In genomic region chr12:25359931-25360330, GRCm38 (mm10) we compare ENCODE assay signal across 29 mouse cellular contexts.
A peak's percentile ranks its signal among the peaks of the same experiment; 100 is the strongest.
DNase-seq lines count a peak whose midpoint lies in the region; ATAC-seq lines count a peak whose summit lies in the region.
"Had no signal": no experiment of that assay in that cellular context is flagged by ENCODE, and none has a peak within 500 bp of the region (broad histone marks: within the 10 kb centered on the region; RNA-seq: fewer than 3 reads in every experiment).

No protein-coding gene starts in this region.

- H3K9ac ChIP-seq in midbrain, embryonic 11.5 days (ENCODE audit: low read length) = no peak overlapping the region
- H3K9ac ChIP-seq: forebrain, embryonic 13.5 days; liver, embryonic 14.5 days; stomach, embryonic 15.5 days had no signal

- ATAC-seq in midbrain, embryonic 11.5 days (ENCODE audit: low FRiP score) = no peak
- ATAC-seq in monocyte, adult 5-6 weeks (replicated peaks; ENCODE audit: insufficient number of reproducible peaks, low FRiP score, low TSS enrichment, poor library complexity, severe bottlenecking) = 0 out of 2 replicates have a peak, but pooled peaks have one; percentile 43
- ATAC-seq: forebrain, embryonic 13.5 days; hindbrain, embryonic 16.5 days; intestine, embryonic 16.5 days; midbrain, embryonic 16.5 days; Patski had no signal

- WGBS in midbrain, embryonic 11.5 days = 94% methylated on average over 5 of the region's 5 CpGs
- WGBS in midbrain, embryonic 10.5 days = 99% methylated on average over 5 of the region's 5 CpGs

- no peaks in the 10 kb centered on the region for H3K9me3 ChIP-seq in midbrain, embryonic 11.5 days (ENCODE audit: control insufficient read depth, low read length)
- H3K9me3 ChIP-seq in midbrain, embryonic 10.5 days (replicated peaks) = no peaks in the 10 kb centered on the region
- H3K9me3 ChIP-seq: forebrain, embryonic 13.5 days; stomach, embryonic 15.5 days had no signal

- peak; percentile 21 for DNase-seq in midbrain, embryonic 11.5 days (ENCODE audit: low spot score, missing footprints)
- DNase-seq in midbrain, embryonic 10.5 days (ENCODE audit: low spot score) = no peak
- DNase-seq in T-cell, adult 2 months (ENCODE audit: low spot score) = peak; percentile 75
- DNase-seq in thymus, postnatal 4 days = peak; percentile 20
- no peak for DNase-seq in heart, postnatal 10 days
- DNase-seq in heart, adult 11 months = no peak
- no peak for DNase-seq in kidney, postnatal 10 days
- DNase-seq: adrenal gland, adult 2 months; adrenal gland, postnatal 36 days; cerebellum, adult 2 months; cerebellum, postnatal 14 days; gastrocnemius, adult 2 months; kidney, adult 9 months; kidney, postnatal 14 days; layer of hippocampus, adult 9-11 months; liver; lung, adult 2 months; lung, postnatal 10 days had no signal

- intact Hi-C loops in heart, postnatal 10 days (cut with DNase I) = loop anchor here (5.0 kb wide), 1 partner anchor 268 kb away; no protein-coding TSS in a partner anchor

- H3K4me1 ChIP-seq in midbrain, embryonic 11.5 days (ENCODE audit: control insufficient read depth, insufficient read depth, low read length) = no peaks in the 10 kb centered on the region
- H3K4me1 ChIP-seq in midbrain, embryonic 10.5 days = 0 out of 2 replicates have a peak, but pooled peaks cover under 1% of the 10 kb centered on the region
- H3K4me1 ChIP-seq: forebrain, embryonic 13.5 days; stomach, embryonic 15.5 days had no signal

- H3K27ac ChIP-seq in midbrain, embryonic 11.5 days (ENCODE audit: low read depth, low read length) = no peak overlapping the region
- H3K27ac ChIP-seq in midbrain, embryonic 10.5 days (replicated peaks) = no peak overlapping the region
- H3K27ac ChIP-seq: forebrain, embryonic 13.5 days; gastrocnemius, adult 2 months; liver, embryonic 14.5 days; macrophage; stomach, embryonic 15.5 days had no signal

- no peak overlapping the region for H3K4me2 ChIP-seq in midbrain, embryonic 11.5 days
- H3K4me2 ChIP-seq: forebrain, embryonic 13.5 days; stomach, embryonic 15.5 days had no signal

- H3K27me3 ChIP-seq in midbrain, embryonic 11.5 days (ENCODE audit: control insufficient read depth, insufficient read depth, low read length) = no peaks in the 10 kb centered on the region
- H3K27me3 ChIP-seq in midbrain, embryonic 10.5 days (ENCODE audit: low read depth, poor library complexity, severe bottlenecking) = no peaks in the 10 kb centered on the region
- H3K27me3 ChIP-seq: forebrain, embryonic 13.5 days; Patski; stomach, embryonic 15.5 days had no signal

- H3K36me3 ChIP-seq in midbrain, embryonic 11.5 days (ENCODE audit: control insufficient read depth, insufficient read depth, low read length) = no peaks in the 10 kb centered on the region
- no peaks in the 10 kb centered on the region for H3K36me3 ChIP-seq in midbrain, embryonic 10.5 days
- H3K36me3 ChIP-seq: G1E; stomach, embryonic 15.5 days had no signal

- H3K4me3 ChIP-seq in midbrain, embryonic 11.5 days (ENCODE audit: low read depth, low read length) = no peak overlapping the region
- H3K4me3 ChIP-seq in midbrain, embryonic 10.5 days = no peak overlapping the region
- H3K4me3 ChIP-seq: forebrain, embryonic 13.5 days; gastrocnemius, adult 2 months; myocyte; stomach, embryonic 15.5 days had no signal

Comparison
In these comparisons a context has a peak if more than half of its experiments do, and no peak if none do; other contexts are left out.
1. DNase-seq: peak in midbrain, embryonic 11.5 days (single experiment), T-cell, adult 2 months (single experiment) and thymus, postnatal 4 days (single experiment); none in midbrain, embryonic 10.5 days (single experiment), heart, postnatal 10 days (0 of 2), heart, adult 11 months (single experiment) and kidney, postnatal 10 days (single experiment).